Mouse (Mus musculus) lung, postnatal 0 days (tissue): Measurements from ENCODE around the gene Cdadc1.

Experiments
- CTCF ChIP-seq: IDR thresholded peaks from 2 replicates; pipeline ENCODE4 v1.5.1; 2016; ENCODE audit warnings: antibody characterized with exemption, mild to moderate bottlenecking
- EP300 ChIP-seq: IDR thresholded peaks from 2 replicates; pipeline ENCODE4 v1.6.1; 2016; ENCODE audit warnings: antibody characterized with exemption, mild to moderate bottlenecking, control low read depth

- no peak for TF ChIP-seq CTCF
- no peak for TF ChIP-seq EP300
These were observed 41.3 kb upstream of the Cdadc1 start for GRCm38 (mm10) chr14:59638906-59639703.
